Mouse (Mus musculus): Measurements from ENCODE around the gene Mapk8ip2.
"Not testable (repeated sequence)": the region's sequence is repeated elsewhere in the genome, so short reads cannot be mapped to it uniquely, and the experiment has no call there.

The Mapk8ip2 gene

DNA sequence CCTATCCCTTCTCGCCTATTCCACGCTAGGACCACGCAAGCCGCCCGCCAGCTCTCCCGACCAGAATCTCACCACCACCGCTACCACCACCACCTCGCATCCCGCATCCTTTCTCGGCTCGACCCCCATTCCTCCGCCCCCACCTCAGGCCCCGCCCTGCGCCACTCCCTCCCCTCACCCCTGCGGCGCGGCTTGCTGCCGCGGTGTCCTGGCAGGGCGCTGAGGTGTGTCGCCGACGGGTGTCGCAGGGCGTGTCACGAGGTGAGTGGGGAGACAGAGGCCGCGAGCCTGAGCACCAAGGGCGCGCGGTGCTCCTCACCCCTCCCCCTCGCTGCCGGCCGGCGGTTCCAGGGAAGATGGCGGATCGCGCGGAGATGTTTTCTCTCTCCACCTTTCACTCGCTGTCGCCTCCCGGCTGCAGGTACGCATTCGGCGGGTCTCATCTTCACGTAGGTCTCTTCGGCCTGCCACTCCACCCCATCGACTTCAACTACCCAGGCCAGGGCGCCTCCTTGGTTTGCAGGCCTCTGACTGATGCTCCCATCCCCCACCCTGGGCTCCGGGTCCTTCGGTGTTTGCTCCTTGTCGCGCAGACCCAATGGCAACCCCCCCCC lies at the start of gene Mapk8ip2:
TSS of gene Mapk8ip2 (plus strand) at position 49 of the 614 bp plus-strand sequence.
- no peak for DNase-seq (ENCODE audit: low read depth, low spot score)

DNA sequence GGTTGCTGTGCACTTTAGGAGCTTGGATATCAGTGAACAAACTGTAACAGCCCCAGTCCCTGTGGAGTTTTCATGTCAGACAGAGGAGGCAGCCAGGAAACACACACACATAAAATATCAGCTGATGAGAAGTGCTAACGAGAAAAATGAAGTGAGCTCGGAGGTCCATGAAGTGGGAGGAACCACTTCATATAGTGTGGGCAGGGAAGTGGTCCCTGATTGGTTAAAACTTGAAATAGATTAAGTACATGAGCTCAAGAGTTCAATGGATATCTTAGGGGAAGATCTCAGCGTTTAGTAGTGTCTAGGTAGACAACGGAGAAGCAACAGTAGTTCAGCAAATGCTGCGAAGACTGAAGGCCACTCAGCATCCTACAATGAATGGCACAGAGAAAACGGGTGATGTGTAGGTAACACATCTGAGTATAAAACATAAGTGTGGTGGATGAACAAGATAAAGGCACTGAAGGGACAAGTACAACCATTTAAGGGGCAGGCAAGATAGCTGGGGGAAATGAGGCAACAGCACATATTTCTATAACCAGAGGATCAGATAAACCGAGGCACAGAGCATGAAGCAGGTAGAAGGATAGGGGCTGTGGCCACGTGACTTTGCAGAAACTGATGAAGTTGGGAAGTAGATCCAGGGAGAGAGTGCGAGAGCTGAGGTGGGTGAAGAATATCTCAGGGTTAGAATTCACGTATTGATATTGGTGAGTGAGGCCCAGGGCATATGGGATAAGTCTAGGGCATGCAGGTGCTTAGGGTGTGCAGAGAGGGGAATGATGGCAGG lies 48.7 kb upstream of the Mapk8ip2 start:
- DNase-seq (ENCODE audit: low read depth, low spot score) = no peak

DNA sequence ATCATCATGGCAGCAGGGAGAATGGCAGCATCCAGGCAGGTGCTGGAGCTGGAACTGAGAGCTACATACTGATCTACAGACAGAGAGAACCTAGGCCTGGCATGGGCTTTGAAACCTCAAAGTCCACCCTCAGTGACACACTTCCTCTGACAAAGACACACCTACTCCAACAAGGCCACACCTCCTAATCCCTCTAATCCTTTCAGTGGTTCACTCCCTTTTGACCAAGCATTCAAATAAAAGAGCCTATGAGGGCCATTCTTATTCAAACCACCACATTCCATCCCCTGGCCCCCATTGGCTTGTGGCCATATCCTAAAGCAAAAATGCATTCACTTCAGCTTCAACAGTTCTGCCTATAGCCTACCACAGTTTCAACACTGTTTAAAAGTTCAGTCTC lies 47.0 kb upstream of the Mapk8ip2 start:
- DNase-seq (ENCODE audit: low read depth, low spot score) = no peak

DNA sequence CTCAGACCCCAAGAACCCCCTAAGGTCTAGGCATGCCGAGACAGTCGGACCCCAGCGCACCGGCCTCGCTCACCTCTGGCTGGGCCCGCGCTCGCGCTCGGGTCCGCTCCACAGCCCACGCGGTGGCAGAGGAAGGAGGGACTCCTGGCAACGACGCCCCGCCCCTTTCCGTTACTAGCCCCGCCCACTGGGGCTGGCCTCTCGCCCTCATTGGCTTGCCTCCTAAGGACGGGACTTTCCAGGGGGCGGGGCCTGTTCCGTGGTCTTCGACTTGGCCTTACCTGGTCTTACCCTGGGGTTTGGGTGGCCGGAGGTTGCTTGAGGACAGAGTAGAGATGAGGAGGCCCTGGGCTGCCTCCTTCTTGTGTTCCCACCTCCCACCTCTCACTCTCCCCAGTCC lies 43.6 kb upstream of the Mapk8ip2 start, which contains the start of gene Syce3:
TSS of gene Syce3 (minus strand) at position 386 of the 400 bp plus-strand sequence.
- DNase-seq (ENCODE audit: low read depth, low spot score) = no peak

DNA sequence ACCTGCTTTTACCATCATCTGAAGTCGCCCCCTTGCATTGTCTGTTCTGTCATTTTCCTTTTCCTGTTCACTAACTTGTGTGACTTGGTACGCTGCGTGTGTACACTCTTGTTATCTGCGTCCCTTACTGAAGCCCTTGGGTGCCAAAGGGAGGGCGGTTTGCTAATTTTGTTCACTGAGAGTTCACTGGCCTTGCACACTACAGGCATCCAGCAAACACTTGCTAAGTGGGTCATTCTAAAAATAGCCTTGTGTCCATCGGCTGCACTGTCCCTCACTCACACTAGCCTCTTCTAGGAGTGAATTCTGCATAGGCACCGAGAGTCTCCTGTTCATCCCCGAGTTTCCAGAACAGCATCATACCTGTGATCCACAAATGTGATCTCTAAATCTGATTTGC lies 38.4 kb upstream of the Mapk8ip2 start:
- DNase-seq (ENCODE audit: low read depth, low spot score) = no peak

DNA sequence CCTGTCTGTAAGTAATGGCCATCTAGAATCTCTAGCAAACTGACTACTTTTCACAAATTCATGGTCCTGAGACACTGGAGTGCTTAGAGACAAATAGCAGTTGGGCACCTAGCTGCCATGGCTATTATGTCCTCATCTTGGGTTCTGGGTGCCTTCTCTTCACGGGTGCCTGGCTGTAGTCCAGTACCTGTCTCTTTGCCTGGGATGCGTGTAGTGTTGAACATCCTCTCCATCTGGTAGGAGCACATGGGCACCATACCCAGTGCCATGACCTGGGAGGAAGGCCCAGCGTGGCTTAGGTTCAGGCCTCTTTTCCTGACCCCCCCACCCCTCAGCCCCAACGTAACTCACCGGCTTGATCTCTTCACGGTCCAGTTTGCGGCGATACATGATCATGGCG lies 31.8 kb upstream of the Mapk8ip2 start:
- DNase-seq (ENCODE audit: low read depth, low spot score) = no peak

DNA sequence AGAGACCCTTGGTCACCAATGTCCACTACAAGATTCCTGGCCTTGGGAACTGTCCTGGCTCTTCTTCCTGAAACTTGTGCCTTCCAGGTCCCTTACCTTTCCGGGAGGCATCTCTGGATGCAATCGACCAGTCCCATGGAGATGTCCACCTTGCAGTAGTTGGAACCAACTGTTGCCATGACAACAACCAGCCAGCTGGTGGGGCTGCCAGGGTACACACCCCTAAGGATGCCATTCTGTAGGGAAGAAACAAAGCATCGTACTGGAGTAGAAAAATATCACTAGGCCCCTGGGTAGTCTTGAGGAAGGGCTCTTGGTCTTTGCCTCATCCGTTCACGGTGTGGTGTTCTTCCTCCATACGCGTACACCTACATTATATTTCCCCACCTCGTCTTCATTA lies 29.1 kb upstream of the Mapk8ip2 start:
- no peak for DNase-seq (ENCODE audit: low read depth, low spot score)

DNA sequence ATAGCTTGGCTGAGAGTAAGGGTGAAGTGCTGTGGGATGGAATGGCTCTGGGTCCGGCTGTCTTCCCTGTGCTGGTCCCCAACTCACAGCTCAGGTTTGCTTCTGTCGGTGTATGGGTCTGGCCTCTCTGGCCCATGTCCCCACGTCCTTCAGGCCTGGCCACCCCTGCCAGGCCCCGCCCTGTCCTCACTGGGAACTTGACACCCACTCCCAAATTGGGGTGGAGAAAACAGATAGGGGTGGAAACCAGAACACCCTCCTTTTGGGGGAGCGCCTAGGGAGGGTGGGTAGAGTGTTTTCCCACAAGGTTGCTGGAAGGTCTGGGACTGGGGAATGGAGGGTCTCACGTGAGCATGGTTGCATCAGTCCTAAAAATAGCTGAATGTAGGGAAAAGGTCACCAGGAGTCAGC lies 28.0 kb upstream of the Mapk8ip2 start, which contains the start of gene Cpt1b:
TSS of gene Cpt1b (minus strand) at position 153 of the 411 bp plus-strand sequence.
- DNase-seq (ENCODE audit: low read depth, low spot score) = no peak

DNA sequence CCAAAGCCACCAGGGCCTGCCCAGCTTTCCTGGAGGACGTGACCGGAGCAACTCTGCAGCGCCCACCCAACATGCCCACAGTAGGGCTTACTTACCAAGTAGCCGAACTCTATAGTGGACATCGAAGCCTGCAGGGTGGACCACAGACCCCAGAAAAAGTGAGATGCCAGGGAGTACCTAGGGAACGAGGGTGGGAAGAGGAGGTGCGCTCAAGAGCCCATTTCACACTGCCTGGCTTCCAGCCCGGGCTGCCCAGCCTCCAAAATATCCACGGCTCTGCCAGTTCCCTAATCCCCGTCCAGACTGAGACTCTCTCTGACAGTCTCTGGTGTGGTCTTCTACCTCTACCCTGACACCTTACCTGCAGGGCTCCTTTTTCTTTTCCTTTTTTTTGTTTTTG lies 27.0 kb upstream of the Mapk8ip2 start:
- no peak for DNase-seq (ENCODE audit: low read depth, low spot score)

DNA sequence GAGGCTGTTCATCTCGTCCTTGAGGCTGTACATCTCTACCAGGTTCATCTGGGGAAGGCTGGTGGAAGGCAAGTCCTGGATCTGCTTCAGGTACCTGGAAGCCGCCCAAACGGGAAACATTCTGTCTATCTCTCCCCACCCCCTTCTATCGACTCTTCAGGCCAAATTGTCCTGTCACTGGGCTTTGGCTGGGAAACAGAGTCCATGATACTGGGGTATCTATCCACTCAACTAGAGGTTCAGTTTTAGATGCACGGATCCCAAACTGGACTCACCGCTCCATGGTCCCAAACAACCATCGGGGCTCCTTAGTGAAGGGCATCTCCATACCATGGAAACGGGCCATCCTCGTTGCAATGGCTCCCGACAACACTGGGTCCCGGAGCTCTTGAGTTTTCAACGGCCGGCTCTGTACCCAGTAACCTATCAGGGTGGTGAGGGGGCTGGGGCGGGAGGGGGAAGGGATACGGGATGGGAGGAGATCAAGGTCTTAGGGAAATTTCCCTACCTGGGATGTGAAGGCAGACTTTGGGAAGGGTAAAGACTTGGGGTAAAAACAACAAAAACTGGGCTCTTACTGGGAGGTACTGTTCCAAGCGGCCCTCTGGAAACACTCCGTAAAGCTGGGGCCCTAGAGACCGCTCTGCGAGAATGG lies 25.4 kb upstream of the Mapk8ip2 start:
- no peak for DNase-seq (ENCODE audit: low read depth, low spot score)

DNA sequence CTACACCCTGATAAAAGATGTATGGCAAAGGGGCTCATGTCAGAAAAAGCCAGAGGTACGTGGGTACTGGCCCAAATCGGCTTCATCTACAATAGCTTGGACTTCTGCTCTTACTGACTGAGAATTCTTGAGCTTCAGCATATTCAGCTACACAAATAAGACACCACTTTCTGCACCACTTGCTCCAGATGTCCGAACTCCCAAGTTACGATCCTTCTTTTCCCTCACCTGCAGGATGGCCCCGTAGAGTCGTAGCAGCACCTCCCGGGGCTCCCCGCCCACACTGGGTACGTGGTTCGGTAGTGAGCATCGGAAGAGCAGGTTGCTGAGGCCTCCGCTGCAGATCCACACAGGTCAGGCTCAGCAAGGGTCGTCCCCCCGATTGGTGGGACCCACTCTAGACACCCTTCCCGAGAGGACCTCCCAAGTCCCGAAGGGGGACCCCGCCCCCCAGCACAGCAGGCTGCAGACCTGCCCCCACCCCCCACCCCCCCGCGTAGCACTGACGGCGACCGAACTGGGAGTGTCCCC lies 24.8 kb upstream of the Mapk8ip2 start:
- DNase-seq (ENCODE audit: low read depth, low spot score) = no peak

DNA sequence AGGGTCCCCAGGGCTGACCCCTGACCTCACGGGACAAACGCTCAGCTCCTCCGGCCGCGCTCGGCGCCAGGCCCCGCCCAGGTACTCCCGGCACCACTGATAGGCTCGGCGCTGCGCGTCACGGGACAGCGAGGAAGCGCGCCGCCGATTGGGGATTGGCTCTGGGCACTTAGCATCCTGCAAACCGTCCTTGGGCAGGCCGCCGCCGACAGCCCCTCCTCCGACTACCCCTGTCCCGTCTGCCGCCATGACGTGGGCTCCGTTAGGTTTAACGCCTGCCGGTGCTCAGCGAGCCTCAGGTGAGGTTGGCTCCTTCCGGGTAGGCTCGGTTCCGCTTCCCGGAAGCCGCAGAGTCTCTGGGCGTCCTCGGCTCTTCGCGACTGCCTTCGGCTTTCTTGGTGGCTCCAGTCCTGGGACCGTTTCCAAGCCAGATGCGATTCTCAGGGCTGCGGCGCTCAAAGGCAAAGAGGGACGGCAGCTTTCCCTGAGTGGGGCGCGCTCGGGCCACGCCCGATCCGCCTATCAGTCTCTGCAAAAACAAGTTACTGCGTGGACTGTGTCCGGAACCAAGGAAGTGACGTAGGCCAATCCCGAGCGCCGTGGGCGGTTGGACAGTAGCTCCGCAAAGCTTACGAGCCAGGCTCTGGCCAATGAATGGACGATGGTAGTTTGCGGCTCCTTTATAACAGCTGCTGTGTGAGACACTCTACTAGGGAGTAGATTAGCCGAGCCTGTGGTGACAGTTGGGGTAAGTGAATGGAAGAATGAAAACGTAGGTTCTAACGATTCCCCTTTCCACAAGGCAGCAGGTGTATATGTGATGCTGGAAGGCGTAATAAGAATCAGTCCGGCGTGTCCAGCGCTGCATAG lies 24.1 kb upstream of the Mapk8ip2 start, which contains the start of the genes C730034F03Rik, Gm44502 and Chkb:
TSS of gene C730034F03Rik (plus strand) at position 238 of the 870 bp plus-strand sequence.
TSS of gene Gm44502 (minus strand) at position 345 of the 870 bp plus-strand sequence.
TSS of gene Chkb (minus strand) at position 557 of the 870 bp plus-strand sequence.
- DNase-seq (ENCODE audit: low read depth, low spot score) = peak; percentile 84

DNA sequence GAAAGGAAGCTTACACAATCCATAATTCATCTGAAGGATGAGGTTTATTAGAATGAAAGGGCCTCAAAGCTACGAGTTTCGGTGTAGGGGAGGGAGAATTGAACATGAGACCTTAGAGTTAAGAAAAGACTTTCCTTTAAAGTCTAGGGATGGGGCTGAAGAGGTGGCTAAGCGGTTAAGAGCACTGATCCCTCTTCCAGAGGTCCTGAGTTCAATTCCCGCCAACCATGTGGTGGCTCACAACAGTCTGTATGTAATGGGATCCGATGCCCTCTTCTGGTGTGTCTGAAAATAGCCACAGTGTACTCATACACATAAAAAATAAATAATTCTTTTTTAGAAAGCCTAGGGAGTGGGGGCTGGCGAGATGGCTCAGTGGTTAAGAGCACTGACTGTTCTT lies 23.4 kb upstream of the Mapk8ip2 start:
- no peak for DNase-seq (ENCODE audit: low read depth, low spot score)

DNA sequence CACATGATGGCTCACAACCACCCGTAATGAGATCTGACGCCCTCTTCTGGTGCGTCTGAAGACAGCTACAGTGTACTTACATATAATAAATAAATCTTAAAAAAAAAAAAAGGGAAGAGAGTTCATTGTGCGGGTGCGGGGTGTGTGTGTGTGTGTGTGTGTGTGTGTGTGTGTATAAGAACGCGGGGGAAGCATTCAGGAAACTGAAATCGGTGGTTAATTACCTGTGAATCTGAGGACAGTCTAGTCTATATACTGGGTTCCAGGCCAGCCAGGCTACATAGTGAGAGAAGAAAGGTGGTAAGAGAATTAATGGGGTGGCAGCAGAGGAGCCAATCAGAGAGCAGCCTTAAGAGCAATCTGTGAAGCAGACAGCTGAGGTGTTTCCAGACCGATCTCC lies 22.9 kb upstream of the Mapk8ip2 start:
- DNase-seq (ENCODE audit: low read depth, low spot score) = not testable (repeated sequence)

DNA sequence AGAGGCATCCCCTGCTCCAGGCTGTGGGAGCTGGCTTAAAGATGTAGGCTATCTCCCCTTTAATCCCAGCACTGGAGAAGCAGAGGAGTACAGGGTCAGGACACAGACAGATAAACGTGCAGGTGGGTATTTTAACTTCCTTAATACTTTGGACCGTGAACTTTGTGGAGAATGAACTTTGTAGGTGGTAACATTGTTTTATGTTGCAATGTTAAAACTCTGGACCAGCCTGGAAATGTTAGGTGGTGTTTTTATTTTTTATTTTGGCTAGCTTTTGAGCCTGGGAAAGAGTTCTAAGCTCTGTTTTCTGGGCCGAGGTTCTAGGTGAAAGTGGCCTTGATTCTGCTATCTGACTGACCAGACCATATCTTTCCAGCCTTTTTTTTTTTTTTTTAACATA lies 22.4 kb upstream of the Mapk8ip2 start:
- no peak for DNase-seq (ENCODE audit: low read depth, low spot score)

DNA sequence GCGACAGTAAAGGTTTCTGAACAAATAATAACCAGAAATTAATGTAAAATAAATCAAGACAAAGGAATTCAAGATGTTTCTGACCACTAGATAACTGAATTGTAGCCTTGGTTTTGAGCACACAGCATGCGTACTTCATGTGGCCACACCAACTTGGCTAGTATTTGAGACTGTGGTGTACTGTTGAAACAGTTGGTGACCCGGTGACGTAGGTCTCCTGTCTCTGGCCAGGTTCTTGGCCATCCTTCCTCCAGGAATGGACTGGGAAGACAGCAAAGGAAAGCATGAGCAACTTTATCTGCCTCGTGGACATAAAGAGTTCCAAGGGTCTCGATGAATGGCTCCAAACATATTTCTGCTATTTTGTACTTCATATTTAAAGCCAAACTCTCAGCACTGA lies 21.9 kb upstream of the Mapk8ip2 start:
- DNase-seq (ENCODE audit: low read depth, low spot score) = no peak

DNA sequence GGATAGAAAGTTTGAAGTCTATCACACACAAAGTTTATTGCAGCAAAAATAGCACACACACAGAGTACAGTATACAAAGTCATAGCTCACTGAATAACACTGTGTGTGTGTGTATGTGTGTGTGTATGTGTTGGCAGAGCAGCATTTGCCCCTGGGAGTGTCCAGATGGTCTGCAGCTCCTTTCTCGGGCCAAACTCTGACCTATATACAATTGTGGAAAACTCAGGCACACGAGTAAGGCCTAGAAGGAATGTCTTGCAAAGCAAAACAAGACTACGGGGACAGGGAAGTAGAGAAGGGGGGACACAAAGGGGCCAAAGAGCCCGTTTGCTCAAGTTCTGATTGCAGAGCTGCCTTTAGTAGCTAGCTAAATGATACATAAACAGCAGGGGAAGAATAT lies 20.8 kb upstream of the Mapk8ip2 start:
- DNase-seq (ENCODE audit: low read depth, low spot score) = no peak

DNA sequence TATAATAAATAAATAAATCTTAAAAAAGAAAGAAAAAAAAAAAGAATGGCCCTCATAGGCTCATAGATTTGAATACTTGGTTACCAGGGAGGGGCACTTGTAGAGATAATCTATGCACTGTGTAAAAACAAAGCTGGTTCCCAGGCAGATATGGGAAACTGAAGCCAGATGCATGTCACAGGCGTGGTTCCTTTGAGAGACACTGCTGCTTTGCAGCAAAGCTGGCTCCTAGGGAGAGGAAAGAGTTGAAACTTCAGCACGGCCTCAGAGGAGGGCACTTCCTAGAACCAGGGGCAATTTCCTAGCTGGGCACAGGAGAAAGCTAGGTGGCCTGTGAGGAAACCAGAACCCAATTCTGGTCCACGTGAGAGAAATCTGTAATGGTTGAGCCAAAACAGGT lies 19.6 kb upstream of the Mapk8ip2 start:
- no peak for DNase-seq (ENCODE audit: low read depth, low spot score)

DNA sequence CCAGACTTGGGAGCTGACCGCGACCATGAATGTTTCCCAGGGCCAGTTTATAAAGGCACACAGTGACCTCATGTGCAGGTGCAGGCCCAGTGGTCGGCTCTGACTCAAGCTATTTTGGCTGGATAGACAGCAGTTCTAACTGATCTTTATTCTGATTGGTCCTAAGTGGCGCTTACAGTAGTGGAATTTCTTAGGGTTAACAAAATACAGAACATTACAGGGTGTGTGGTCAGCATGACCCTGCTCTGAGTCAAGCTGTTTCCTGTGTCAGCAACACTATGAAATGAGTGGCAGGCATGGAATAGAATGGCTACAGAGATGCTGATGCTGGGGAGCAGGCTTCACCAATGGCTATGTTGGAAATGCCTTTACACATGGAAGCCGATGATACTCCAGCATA lies 17.8 kb upstream of the Mapk8ip2 start:
- no peak for DNase-seq (ENCODE audit: low read depth, low spot score)

DNA sequence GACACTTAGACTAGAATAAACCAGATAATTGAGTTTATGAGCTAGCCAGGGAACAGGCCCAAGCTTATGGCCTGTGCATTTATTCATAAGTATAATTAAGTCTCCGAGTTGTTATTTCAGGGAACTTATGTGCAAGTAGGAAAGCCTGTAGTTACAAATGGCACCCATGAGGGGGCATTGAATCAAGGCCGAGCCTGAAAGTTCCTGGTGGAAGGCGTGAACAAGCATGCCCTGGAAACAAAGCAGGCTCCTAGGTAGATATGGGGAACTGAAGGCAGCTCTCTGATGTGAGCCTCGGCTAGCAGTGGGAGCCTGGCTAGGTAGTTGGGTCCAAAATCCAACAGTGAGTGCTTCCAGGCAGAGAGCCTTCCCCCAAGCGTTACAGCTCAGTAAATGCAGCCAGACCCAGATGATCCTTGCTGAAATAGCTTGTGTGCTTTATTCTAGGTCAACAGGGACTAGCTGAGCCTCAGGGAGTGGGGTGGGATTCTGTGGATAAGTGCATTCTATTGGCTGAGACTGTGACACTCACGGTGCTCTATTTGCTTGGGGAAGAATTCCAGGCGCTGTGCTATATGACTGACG lies 11.1 kb upstream of the Mapk8ip2 start:
- DNase-seq (ENCODE audit: low read depth, low spot score) = no peak

All from embryo, embryonic 11.5 days (tissue).